Mouse (Mus musculus): ENCODE measurements around the gene Sae1. TPM values are rescaled to one million over a fixed set of nuclear protein-coding genes. Genes with fewer than 3 reads are reported as not detected.
"Not testable (repeated sequence)": the region's sequence is repeated elsewhere in the genome, so short reads cannot be mapped to it uniquely, and the experiment has no call there.

Gene Sae1
- total RNA-seq, 2 experiments from 2014 or later = 30.0 to 37.9 TPM

GRCm38 (mm10) chr7:16404315-16405072 is 16.9 kb upstream of the Sae1 start:
- intact Hi-C loops (cut with DNase I; ENCODE audit: low total_unique reads) = no loop called here
- DNase-seq = peak; percentile 17

GRCm38 (mm10) chr7:16402968-16403948 is 15.7 kb upstream of the Sae1 start:
- no peak for DNase-seq
- intact Hi-C loops (cut with DNase I; ENCODE audit: low total_unique reads) = no loop called here

GRCm38 (mm10) chr7:16402449-16402848 is 14.8 kb upstream of the Sae1 start:
- DNase-seq = no peak
- intact Hi-C loops (cut with DNase I; ENCODE audit: low total_unique reads) = no loop called here

- DNase-seq = peak; percentile 50
- intact Hi-C loops (cut with DNase I; ENCODE audit: low total_unique reads) = no loop called here
Measured at GRCm38 (mm10) chr7:16401991-16402431, 14.4 kb upstream of the Sae1 start.

GRCm38 (mm10) chr7:16400689-16401611 is 13.3 kb upstream of the Sae1 start, which contains the start of gene Zc3h4:
Gene Zc3h4, plus strand, starts transcription at chr7:16400910.
- intact Hi-C loops (cut with DNase I; ENCODE audit: low total_unique reads) = no loop called here
- DNase-seq = peak; percentile 92

- peak; percentile 99 for DNase-seq
- intact Hi-C loops (cut with DNase I; ENCODE audit: low total_unique reads) = no loop called here
Measured at GRCm38 (mm10) chr7:16399820-16400688, 12.4 kb upstream of the Sae1 start.

GRCm38 (mm10) chr7:16399098-16399819 is 11.7 kb upstream of the Sae1 start:
- peak; percentile 87 for DNase-seq
- intact Hi-C loops (cut with DNase I; ENCODE audit: low total_unique reads) = no loop called here

GRCm38 (mm10) chr7:16398387-16399050 is 10.9 kb upstream of the Sae1 start:
- intact Hi-C loops (cut with DNase I; ENCODE audit: low total_unique reads) = no loop called here
- no peak for DNase-seq

GRCm38 (mm10) chr7:16397465-16397864 is 9.9 kb upstream of the Sae1 start:
- DNase-seq = no peak
- intact Hi-C loops (cut with DNase I; ENCODE audit: low total_unique reads) = no loop called here

- DNase-seq = no peak
- intact Hi-C loops (cut with DNase I; ENCODE audit: low total_unique reads) = loop anchor here (2.0 kb wide), 1 partner anchor 33 kb away; no protein-coding TSS in a partner anchor
Measured at GRCm38 (mm10) chr7:16395944-16396343, 8.3 kb upstream of the Sae1 start.

- intact Hi-C loops (cut with DNase I; ENCODE audit: low total_unique reads) = no loop called here
- DNase-seq = no peak
Measured at GRCm38 (mm10) chr7:16392923-16393322, 5.3 kb upstream of the Sae1 start.

GRCm38 (mm10) chr7:16389942-16390341 is 2.3 kb upstream of the Sae1 start:
- intact Hi-C loops (cut with DNase I; ENCODE audit: low total_unique reads); DNase-seq: not testable (repeated sequence)

GRCm38 (mm10) chr7:16376505-16376904 is 11.1 kb downstream of the Sae1 start:
- intact Hi-C loops (cut with DNase I; ENCODE audit: low total_unique reads) = loop anchor here (5.0 kb wide), 2 partner anchors 51 to 91 kb away; no protein-coding TSS in a partner anchor
- DNase-seq = peak; percentile 38

- no peak for DNase-seq
- intact Hi-C loops (cut with DNase I; ENCODE audit: low total_unique reads) = loop anchor here (5.0 kb wide), 2 partner anchors 52 to 92 kb away; no protein-coding TSS in a partner anchor
Measured at GRCm38 (mm10) chr7:16374989-16375388, 12.6 kb downstream of the Sae1 start.

- intact Hi-C loops (cut with DNase I; ENCODE audit: low total_unique reads) = no loop called here
- DNase-seq = no peak
Measured at GRCm38 (mm10) chr7:16373719-16374118, 13.9 kb downstream of the Sae1 start.

GRCm38 (mm10) chr7:16370596-16370995 is 17.0 kb downstream of the Sae1 start:
- intact Hi-C loops (cut with DNase I; ENCODE audit: low total_unique reads) = no loop called here
- DNase-seq = no peak

GRCm38 (mm10) chr7:16368835-16369234 is 18.8 kb downstream of the Sae1 start:
- DNase-seq = no peak
- intact Hi-C loops (cut with DNase I; ENCODE audit: low total_unique reads) = loop anchor here (5.0 kb wide), 1 partner anchor 42 kb away; no protein-coding TSS in a partner anchor

Measured in gastrocnemius, postnatal 14 days (tissue).